Mouse (Mus musculus): ENCODE measurements around the gene Rnf144a. TPM values are rescaled to one million over a fixed set of nuclear protein-coding genes. Genes with fewer than 3 reads are reported as not detected.

Gene Rnf144a
- total and polyA plus RNA-seq, 3 experiments = not detected

GRCm38 (mm10) chr12:26400762-26401161, 14.3 kb downstream of the Rnf144a start:
- Histone ChIP-seq H3K4me1 (ENCODE audit: control insufficient read depth in 1 of 2, insufficient read depth in 2 of 2, low read length in 2 of 2) (no peaks in the 10 kb centered on the region), H3K27me3 (ENCODE audit: control insufficient read depth in 1 of 2, insufficient read depth in 2 of 2, low read length in 2 of 2) (no peaks in the 10 kb centered on the region), H3K9ac (ENCODE audit: control insufficient read depth, low read depth, low read length, poor library complexity, severe bottlenecking) (no peak overlapping the region), H3K4me3 (ENCODE audit: control insufficient read depth in 1 of 2, insufficient read depth in 1 of 2, low read depth in 2 of 2, low read length in 2 of 2) (no peak overlapping the region), H3K9me3 (replicated peaks; ENCODE audit: insufficient read depth, low read length) (no peaks in the 10 kb centered on the region), H3K79me2 (ENCODE audit: control insufficient read depth, insufficient read depth, low read length, poor library complexity) (no peaks in the 10 kb centered on the region), H3K27ac (ENCODE audit: control insufficient read depth, low read depth, low read length) (no peak overlapping the region), H3K36me3 (ENCODE audit: control insufficient read depth in 1 of 2, insufficient read depth in 2 of 2, low read length in 2 of 2) (no peaks in the 10 kb centered on the region)
- TF ChIP-seq MYC (IDR thresholded peaks at IDR 0.05; ENCODE audit: low read depth, low read length) = no peak
- TF ChIP-seq MAX (IDR thresholded peaks at IDR 0.05; ENCODE audit: low read length) = no peak
- TF ChIP-seq POLR2AphosphoS5 (IDR thresholded peaks at IDR 0.05; ENCODE audit: borderline replicate concordance, low read depth, low read length) = no peak
- TF ChIP-seq KAT2A (conservative IDR thresholded peaks at IDR 0.05; ENCODE audit: low read depth, low read length) = no peak
- no peak for TF ChIP-seq RAD21 (IDR thresholded peaks at IDR 0.05; ENCODE audit: low read depth, low read length)
- no peak for TF ChIP-seq MAZ (IDR thresholded peaks at IDR 0.05; ENCODE audit: low read depth, low read length)
- DNase-seq (ENCODE audit: low read depth, low spot score) = no peak

- no peaks in the 10 kb centered on the region for H3K36me3 ChIP-seq (ENCODE audit: control insufficient read depth in 1 of 2, insufficient read depth in 2 of 2, low read length in 2 of 2)
- no peak for DNase-seq (ENCODE audit: low read depth, low spot score)
- H3K9ac ChIP-seq (ENCODE audit: control insufficient read depth, low read depth, low read length, poor library complexity, severe bottlenecking) = no peak overlapping the region
- H3K9me3 ChIP-seq (replicated peaks; ENCODE audit: insufficient read depth, low read length) = no peaks in the 10 kb centered on the region
- H3K27ac ChIP-seq (ENCODE audit: control insufficient read depth, low read depth, low read length) = no peak overlapping the region
- no peak overlapping the region for H3K4me3 ChIP-seq (ENCODE audit: control insufficient read depth in 1 of 2, insufficient read depth in 1 of 2, low read depth in 2 of 2, low read length in 2 of 2)
- no peaks in the 10 kb centered on the region for H3K27me3 ChIP-seq (ENCODE audit: control insufficient read depth in 1 of 2, insufficient read depth in 2 of 2, low read length in 2 of 2)
- TF ChIP-seq CHD2 (IDR thresholded peaks at IDR 0.05; ENCODE audit: low read length) (no peak), MAZ (IDR thresholded peaks at IDR 0.05; ENCODE audit: low read depth, low read length) (no peak)
- no peaks in the 10 kb centered on the region for H3K4me1 ChIP-seq (ENCODE audit: control insufficient read depth in 1 of 2, insufficient read depth in 2 of 2, low read length in 2 of 2)
- H3K79me2 ChIP-seq (ENCODE audit: control insufficient read depth, insufficient read depth, low read length, poor library complexity) = no peaks in the 10 kb centered on the region
These were observed 15.7 kb downstream of the Rnf144a start for GRCm38 (mm10) chr12:26399391-26399790.

- no peaks in the 10 kb centered on the region for H3K79me2 ChIP-seq (ENCODE audit: control insufficient read depth, insufficient read depth, low read length, poor library complexity)
- H3K9me3 ChIP-seq (replicated peaks; ENCODE audit: insufficient read depth, low read length) = no peaks in the 10 kb centered on the region
- H3K9ac ChIP-seq (ENCODE audit: control insufficient read depth, low read depth, low read length, poor library complexity, severe bottlenecking) = no peak overlapping the region
- no peak for TF ChIP-seq NRF1 (IDR thresholded peaks at IDR 0.05; ENCODE audit: insufficient read depth, low read depth, low read length, poor library complexity, severe bottlenecking)
- TF ChIP-seq USF2 (IDR thresholded peaks at IDR 0.05; ENCODE audit: borderline replicate concordance in 1 of 2, insufficient read depth in 1 of 2, low read depth in 1 of 2, low read length in 2 of 2) = no peak
- TF ChIP-seq CHD1 (IDR thresholded peaks at IDR 0.05; ENCODE audit: low read depth, low read length) = no peak
- no peak for TF ChIP-seq POLR2A (IDR thresholded peaks at IDR 0.05; ENCODE audit: control insufficient read depth in 1 of 2, insufficient read depth in 1 of 2, low read depth in 1 of 2, low read length in 2 of 2, poor library complexity in 1 of 2)
- TF ChIP-seq ZKSCAN1 (IDR thresholded peaks at IDR 0.05; ENCODE audit: low read depth, low read length) = no peak
- TF ChIP-seq ELF1 (IDR thresholded peaks at IDR 0.05; ENCODE audit: low read depth, low read length) = no peak
- no peak for TF ChIP-seq EP300 (IDR thresholded peaks at IDR 0.05; ENCODE audit: low read depth in 1 of 2, low read length in 2 of 2)
- no peak for TF ChIP-seq GABPA (IDR thresholded peaks at IDR 0.05; ENCODE audit: low read depth, low read length)
- TF ChIP-seq MAX (IDR thresholded peaks at IDR 0.05; ENCODE audit: low read length) = no peak
- no peak for TF ChIP-seq JUND (IDR thresholded peaks at IDR 0.05; ENCODE audit: low read depth, low read length)
- no peak for TF ChIP-seq GATA1 (IDR thresholded peaks at IDR 0.05; ENCODE audit: low read depth, low read length)
- TF ChIP-seq SIN3A (IDR thresholded peaks at IDR 0.05; ENCODE audit: low read length) = no peak
- TF ChIP-seq ETS1 (IDR thresholded peaks at IDR 0.05; ENCODE audit: low read depth, low read length) = no peak
- no peak for TF ChIP-seq POLR2AphosphoS2 (IDR thresholded peaks at IDR 0.05; ENCODE audit: low read length)
- TF ChIP-seq BHLHE40 (IDR thresholded peaks at IDR 0.05; ENCODE audit: borderline replicate concordance, low read depth, low read length) = no peak
- no peak for TF ChIP-seq MEF2A (IDR thresholded peaks at IDR 0.05; ENCODE audit: extremely low read depth, insufficient replicate concordance, low read depth, low read length, poor library complexity, severe bottlenecking)
- no peak for TF ChIP-seq TCF12 (IDR thresholded peaks at IDR 0.05; ENCODE audit: low read depth, low read length)
- no peak for TF ChIP-seq SMC3 (IDR thresholded peaks at IDR 0.05; ENCODE audit: low read depth, low read length)
- TF ChIP-seq USF1 (IDR thresholded peaks at IDR 0.05; ENCODE audit: low read depth, low read length) = no peak
- H3K36me3 ChIP-seq (ENCODE audit: control insufficient read depth in 1 of 2, insufficient read depth in 2 of 2, low read length in 2 of 2) = no peaks in the 10 kb centered on the region
- no peak for DNase-seq (ENCODE audit: low read depth, low spot score)
- H3K4me1 ChIP-seq (ENCODE audit: control insufficient read depth in 1 of 2, insufficient read depth in 2 of 2, low read length in 2 of 2) = no peaks in the 10 kb centered on the region
- H3K27ac ChIP-seq (ENCODE audit: control insufficient read depth, low read depth, low read length) = no peak overlapping the region
- no peaks in the 10 kb centered on the region for H3K27me3 ChIP-seq (ENCODE audit: control insufficient read depth in 1 of 2, insufficient read depth in 2 of 2, low read length in 2 of 2)
- H3K4me3 ChIP-seq (ENCODE audit: control insufficient read depth in 1 of 2, insufficient read depth in 1 of 2, low read depth in 2 of 2, low read length in 2 of 2) = no peak overlapping the region
These were observed 16.5 kb downstream of the Rnf144a start for GRCm38 (mm10) chr12:26398597-26398996.

Measured in MEL (cell line).